Mouse (Mus musculus): ENCODE measurements around the gene A730049H05Rik. TPM values are rescaled to one million over a fixed set of nuclear protein-coding genes. Genes with fewer than 3 reads are reported as not detected.

The A730049H05Rik gene
- total RNA-seq, 2 experiments from 2014 or later = 0.15 to 0.27 TPM

DNA sequence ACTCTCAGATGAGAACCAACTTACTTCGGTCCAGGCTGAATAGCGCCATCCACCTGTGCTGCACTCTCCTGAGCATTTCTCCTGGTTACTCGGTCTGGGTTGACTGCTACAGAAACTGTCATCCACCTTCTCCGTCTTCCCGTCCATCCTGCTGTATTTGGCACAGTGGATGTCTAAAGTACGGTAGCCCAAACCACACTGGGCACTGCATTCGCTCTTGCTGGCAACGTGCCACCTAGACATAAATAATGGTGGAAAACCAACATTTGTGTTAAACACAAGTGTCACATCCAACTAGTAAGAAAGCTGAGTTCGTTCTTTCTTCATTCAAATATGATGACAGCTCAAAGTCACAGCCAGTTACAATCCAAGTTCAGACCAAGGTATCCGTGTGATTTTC, 56.5 kb downstream of the A730049H05Rik start:
- DNase-seq (ENCODE audit: low spot score in 2 of 2) = no peak
- Histone ChIP-seq H3K4me3 (no peak overlapping the region), H3K27ac (no peak overlapping the region)
- TF ChIP-seq CTCF (conservative IDR thresholded peaks at IDR 0.05) = no peak

- no peak for TF ChIP-seq CTCF (conservative IDR thresholded peaks at IDR 0.05)
- Histone ChIP-seq H3K27ac (no peak overlapping the region), H3K4me3 (no peak overlapping the region)
- no peak for DNase-seq (ENCODE audit: low spot score in 2 of 2)
These were observed 58.6 kb downstream of the A730049H05Rik start for GRCm38 (mm10) chr6:92874854-92875253.

GRCm38 (mm10) chr6:92875340-92875739, 59.1 kb downstream of the A730049H05Rik start:
- DNase-seq (ENCODE audit: low spot score in 2 of 2) = no peak
- TF ChIP-seq CTCF (conservative IDR thresholded peaks at IDR 0.05) = no peak
- Histone ChIP-seq H3K27ac (no peak overlapping the region), H3K4me3 (no peak overlapping the region)

GRCm38 (mm10) chr6:92876121-92876520, 59.8 kb downstream of the A730049H05Rik start:
- no peak for DNase-seq (ENCODE audit: low spot score in 2 of 2)
- no peak for TF ChIP-seq CTCF (conservative IDR thresholded peaks at IDR 0.05)
- no peak overlapping the region for H3K27ac ChIP-seq
- no peak overlapping the region for H3K4me3 ChIP-seq

DNA sequence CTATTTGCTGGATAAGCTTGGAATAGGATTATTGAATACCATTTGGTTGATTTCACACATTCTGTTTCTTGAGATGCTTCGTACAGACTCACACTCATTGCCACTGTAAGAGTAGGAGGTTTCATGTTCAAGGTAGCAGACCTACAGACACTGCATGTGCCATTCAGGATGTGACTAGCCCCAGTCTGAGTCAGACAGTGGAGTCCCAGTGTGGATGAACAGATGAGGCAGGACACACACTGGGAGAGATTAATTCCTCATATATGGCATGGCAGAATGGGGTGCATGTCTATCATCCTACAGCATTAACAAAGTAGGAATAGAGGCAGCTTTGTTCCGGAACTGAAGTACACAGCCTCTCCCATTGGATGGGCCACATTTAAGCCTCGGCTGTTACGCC, 61.0 kb downstream of the A730049H05Rik start:
- Histone ChIP-seq H3K27ac (no peak overlapping the region), H3K4me3 (no peak overlapping the region)
- DNase-seq (ENCODE audit: low spot score in 2 of 2) = no peak
- TF ChIP-seq CTCF (conservative IDR thresholded peaks at IDR 0.05) = no peak

DNA sequence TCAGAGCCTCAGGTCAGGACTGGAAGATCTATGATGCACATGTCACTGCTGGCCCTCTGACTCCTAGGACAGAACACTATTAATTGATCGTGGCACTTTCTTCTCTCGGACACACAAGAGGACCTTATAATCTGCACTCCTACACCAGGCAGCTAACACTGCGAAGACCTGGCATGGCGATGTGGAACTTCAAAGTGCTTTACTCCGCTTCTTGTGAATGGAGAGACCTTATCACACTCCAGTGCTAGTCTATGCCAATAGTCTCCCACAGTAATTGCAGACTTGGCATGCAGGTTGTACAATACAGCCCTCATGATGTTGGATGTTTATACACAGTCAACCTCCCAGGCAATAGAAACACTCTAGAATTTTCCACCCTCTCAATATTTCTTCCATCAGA, 62.5 kb downstream of the A730049H05Rik start:
- Histone ChIP-seq H3K27ac (no peak overlapping the region), H3K4me3 (no peak overlapping the region)
- no peak for TF ChIP-seq CTCF (conservative IDR thresholded peaks at IDR 0.05)
- no peak for DNase-seq (ENCODE audit: low spot score in 2 of 2)

GRCm38 (mm10) chr6:92879700-92880265, 63.5 kb downstream of the A730049H05Rik start:
- H3K27ac ChIP-seq = no peak overlapping the region
- no peak for TF ChIP-seq CTCF (conservative IDR thresholded peaks at IDR 0.05)
- no peak for DNase-seq (ENCODE audit: low spot score in 2 of 2)
- no peak overlapping the region for H3K4me3 ChIP-seq

DNA sequence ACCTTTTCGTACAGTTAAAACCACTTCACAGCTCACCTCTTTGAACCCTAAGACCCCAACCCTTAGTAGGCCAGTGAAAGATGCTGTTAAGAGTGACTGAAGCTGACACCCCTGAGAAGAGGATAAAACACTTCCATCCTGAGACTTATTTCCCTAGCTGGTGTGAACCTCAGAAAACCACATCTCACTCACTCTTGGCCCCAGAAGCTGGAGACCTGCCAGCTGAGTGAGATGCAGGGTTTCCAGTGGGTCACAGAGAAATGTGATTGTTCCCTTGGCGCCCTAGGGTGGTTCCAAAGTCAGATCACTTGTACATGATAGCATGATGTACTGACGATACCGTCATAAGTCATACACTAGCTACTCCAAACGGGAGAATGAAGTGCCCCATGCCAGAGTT, 66.2 kb downstream of the A730049H05Rik start:
- Histone ChIP-seq H3K4me3 (no peak overlapping the region), H3K27ac (no peak overlapping the region)
- no peak for DNase-seq (ENCODE audit: low spot score in 2 of 2)
- no peak for TF ChIP-seq CTCF (conservative IDR thresholded peaks at IDR 0.05)

DNA sequence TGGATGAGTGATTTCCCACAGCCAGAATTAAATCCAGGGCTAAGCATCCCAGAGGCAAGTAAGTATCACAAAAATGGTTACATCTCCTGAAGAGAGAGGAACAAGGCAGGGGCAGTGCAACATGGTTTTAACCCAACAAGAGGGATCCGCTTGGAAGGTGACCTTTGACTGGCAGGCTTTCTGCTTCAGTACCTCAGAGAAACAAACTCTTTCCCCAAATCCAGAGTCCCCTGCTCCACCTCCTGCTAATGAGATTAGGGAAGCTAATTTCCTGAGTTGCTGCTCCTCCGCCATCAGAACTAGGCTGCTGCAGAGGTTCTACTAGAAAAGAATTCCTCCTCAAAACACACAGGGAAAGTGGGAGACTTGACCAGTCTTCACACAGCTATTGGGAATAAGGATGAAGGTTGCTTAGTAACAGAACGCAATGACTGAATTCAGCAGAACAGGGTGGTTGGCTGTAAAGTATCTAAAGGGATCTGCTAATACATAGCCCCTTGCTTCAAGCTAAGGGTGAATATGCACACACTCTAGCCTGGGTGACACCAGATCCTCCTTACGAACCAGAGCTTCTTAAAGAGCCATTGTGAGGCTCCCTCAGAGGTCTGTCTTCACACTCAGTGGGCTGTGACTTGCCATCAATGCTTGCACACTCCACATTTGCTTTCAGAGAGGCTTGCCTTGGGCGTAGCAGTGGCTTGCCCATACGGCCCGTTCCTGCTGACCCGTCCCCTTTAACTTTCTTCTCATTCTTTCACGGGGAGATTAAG, 67.0 kb downstream of the A730049H05Rik start:
- H3K27ac ChIP-seq = no peak overlapping the region
- DNase-seq (ENCODE audit: low spot score in 2 of 2) = no peak
- no peak for TF ChIP-seq CTCF (conservative IDR thresholded peaks at IDR 0.05)
- no peak overlapping the region for H3K4me3 ChIP-seq

DNA sequence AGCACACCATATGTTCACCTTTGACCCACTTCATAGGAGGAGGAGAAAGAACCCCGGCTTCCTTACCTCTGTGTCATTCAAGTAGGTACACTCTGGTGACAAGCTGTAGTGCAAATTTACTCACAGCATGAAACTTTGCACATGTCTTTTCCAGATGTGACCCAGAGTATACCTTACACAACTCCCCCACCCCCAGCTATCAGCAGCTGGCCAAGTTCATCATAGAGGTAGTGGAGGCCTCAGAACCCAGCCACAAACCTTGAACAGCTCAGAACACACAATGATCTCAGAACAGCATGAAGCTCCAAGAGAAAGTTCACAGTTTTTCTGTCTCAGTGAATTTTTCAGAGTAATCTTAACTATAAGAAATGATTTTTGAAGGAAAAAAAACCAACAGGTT, 75.3 kb downstream of the A730049H05Rik start:
- TF ChIP-seq CTCF (conservative IDR thresholded peaks at IDR 0.05) = no peak
- no peak overlapping the region for H3K27ac ChIP-seq
- no peak overlapping the region for H3K4me3 ChIP-seq
- DNase-seq (ENCODE audit: low spot score in 2 of 2) = no peak

Other genes starting within 250 kb of the A730049H05Rik start
- 100 to 1,000 TPM; 208 to 212 TPM for gene Prickle2, start 110.3 kb upstream of the A730049H05Rik start, total RNA-seq (2021)
- gene Gm15737, start 52.9 kb downstream of the A730049H05Rik start, total RNA-seq (2021) = not detected
- 1 to 10 TPM; 8.7 to 8.9 TPM for gene Adamts9, start 127.0 kb downstream of the A730049H05Rik start, total RNA-seq (2021)